Mouse (Mus musculus) bone marrow, adult 2 months (tissue): Measurements from ENCODE around the gene Zfp90. TPM values are rescaled to one million over a fixed set of nuclear protein-coding genes. Genes with fewer than 3 reads are reported as not detected.
"Not testable (repeated sequence)": the region's sequence is repeated elsewhere in the genome, so short reads cannot be mapped to it uniquely, and the experiment has no call there.

Experiments
- H3K27ac ChIP-seq: fragments of 200-500 bp; 2 replicates; pipeline ENCODE4 v1.5.1; 2012; ENCODE audit warnings: low read depth, mild to moderate bottlenecking, control low read depth, inconsistent platforms, low read length; ENCODE audit not compliant: control insufficient read depth, poor library complexity, insufficient read depth
- H3K4me1 ChIP-seq: fragments of 200-500 bp; 2 replicates; pipeline ENCODE4 v1.6.1; 2011; ENCODE audit warnings: low read length; ENCODE audit not compliant: control insufficient read depth, insufficient read depth
- H3K4me3 ChIP-seq: fragments of 200-500 bp; replicated peaks from 2 replicates; pipeline ENCODE3; 2011; ENCODE audit warnings: mild to moderate bottlenecking, low read depth, low read length, control low read depth; ENCODE audit not compliant: control insufficient read depth
- CTCF ChIP-seq: fragments of 200-500 bp; IDR thresholded peaks from 2 replicates; pipeline ENCODE4 v1.5.1; 2011; ENCODE audit warnings: low read length, control low read depth; ENCODE audit not compliant: control insufficient read depth, insufficient read depth
- POLR2A ChIP-seq: fragments of 200-500 bp; IDR thresholded peaks from 2 replicates; pipeline ENCODE4 v1.6.1; 2011; ENCODE audit warnings: low read depth, mild to moderate bottlenecking, control low read depth, low read length, borderline replicate concordance; ENCODE audit not compliant: control insufficient read depth
- WGBS: fragments of 180-500 bp; shearing (Covaris S2); methylation state at CpG from one replicate; pipeline ENCODE4 v1.1.7; 2018; 5-methylcytosine and 5-hydroxymethylcytosine counted together
- polyA plus RNA-seq: library from polyadenylated mRNA; stranded (reverse); fragments of >200 nt; gene quantifications from 2 replicates; pipeline ENCODE4 v1.2.4, GENCODE M21; 2011; ENCODE audit warnings: low replicate concordance; ENCODE audit not compliant: missing spikeins, insufficient read depth, insufficient read length

Zfp90 gene
- polyA plus RNA-seq, 1 experiment = 10.6 TPM

- no peak for TF ChIP-seq POLR2A
- peak; percentile 81 for TF ChIP-seq CTCF
- 13% methylated on average over 14 of the region's 14 CpGs for WGBS
- H3K27ac ChIP-seq = no peak overlapping the region
- H3K4me1 ChIP-seq = peaks cover 2% of the 10 kb centered on the region; the same call in 1 of the 2 replicates
- no peak overlapping the region for H3K4me3 ChIP-seq
These were observed 3.2 kb upstream of the Zfp90 start for GRCm38 (mm10) chr8:106411783-106412451.

DNA sequence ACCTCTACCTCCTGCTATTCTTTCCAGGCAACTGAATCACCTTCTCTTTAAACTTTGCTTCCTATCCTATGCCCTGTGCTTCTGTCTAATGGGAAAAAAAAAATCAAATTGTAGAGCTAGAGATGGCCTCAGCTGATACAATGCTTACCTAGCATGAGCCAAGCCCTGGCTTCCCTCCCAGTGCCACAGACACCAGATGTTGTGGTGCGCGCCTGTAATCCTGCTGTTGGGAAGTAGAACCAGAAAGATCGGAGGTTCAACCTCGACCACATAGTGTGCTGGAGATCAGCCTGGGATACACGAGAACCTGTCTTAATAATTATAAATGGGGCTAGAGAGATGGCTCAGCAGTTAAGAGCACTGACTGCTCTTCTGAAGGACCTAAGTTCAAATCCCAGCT is 2.6 kb downstream of the Zfp90 start:
- H3K27ac ChIP-seq = no peak overlapping the region
- WGBS = 91% methylated on average over 5 of the region's 5 CpGs
- no peaks in the 10 kb centered on the region for H3K4me1 ChIP-seq
- TF ChIP-seq POLR2A (no peak), CTCF (no peak)
- no peak overlapping the region for H3K4me3 ChIP-seq

- Histone ChIP-seq H3K4me1 (no peaks in the 10 kb centered on the region), H3K27ac (no peak overlapping the region), H3K4me3 (no peak overlapping the region)
- WGBS = 39% methylated on average over 12 of the region's 12 CpGs
- no peak for TF ChIP-seq CTCF
- TF ChIP-seq POLR2A = no peak
These were observed 16.0 kb downstream of the Zfp90 start for GRCm38 (mm10) chr8:106431088-106431487.

DNA sequence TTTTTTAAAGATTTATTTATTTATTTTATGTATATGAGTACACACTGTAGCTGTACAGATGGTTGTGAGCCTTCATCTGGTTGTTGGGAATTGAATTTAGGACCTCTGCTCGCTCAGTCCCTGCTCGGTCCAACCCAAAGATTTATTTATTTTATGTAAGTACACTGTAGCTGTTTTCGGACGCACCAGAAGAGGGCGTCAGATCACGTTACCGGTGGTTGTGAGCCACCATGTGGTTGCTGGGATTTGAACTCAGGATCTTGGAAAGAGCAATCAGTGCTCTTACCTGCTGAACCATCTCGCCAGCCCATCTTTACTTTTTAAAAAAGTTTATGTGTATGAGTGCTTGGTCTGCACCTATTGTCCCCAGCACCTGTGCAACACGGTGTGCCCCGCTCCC is 16.8 kb downstream of the Zfp90 start:
- not testable (repeated sequence) for H3K27ac ChIP-seq, H3K4me1 ChIP-seq, H3K4me3 ChIP-seq
- WGBS = 64% methylated on average over 10 of the region's 10 CpGs

- Histone ChIP-seq H3K27ac (no peak overlapping the region), H3K4me1 (no peaks in the 10 kb centered on the region), H3K4me3 (no peak overlapping the region)
- 10% methylated on average over 20 of the region's 20 CpGs for WGBS
- TF ChIP-seq POLR2A (no peak), CTCF (peak; percentile 97)
These were observed 17.9 kb downstream of the Zfp90 start for GRCm38 (mm10) chr8:106432954-106433570.

- Histone ChIP-seq H3K4me3 (no peak overlapping the region), H3K4me1 (no peaks in the 10 kb centered on the region), H3K27ac (no peak overlapping the region)
- no peak for TF ChIP-seq CTCF
- TF ChIP-seq POLR2A = no peak
- 33% methylated on average over 1 of the region's 1 CpGs for WGBS
These were observed 18.5 kb downstream of the Zfp90 start for GRCm38 (mm10) chr8:106433667-106434066.

DNA sequence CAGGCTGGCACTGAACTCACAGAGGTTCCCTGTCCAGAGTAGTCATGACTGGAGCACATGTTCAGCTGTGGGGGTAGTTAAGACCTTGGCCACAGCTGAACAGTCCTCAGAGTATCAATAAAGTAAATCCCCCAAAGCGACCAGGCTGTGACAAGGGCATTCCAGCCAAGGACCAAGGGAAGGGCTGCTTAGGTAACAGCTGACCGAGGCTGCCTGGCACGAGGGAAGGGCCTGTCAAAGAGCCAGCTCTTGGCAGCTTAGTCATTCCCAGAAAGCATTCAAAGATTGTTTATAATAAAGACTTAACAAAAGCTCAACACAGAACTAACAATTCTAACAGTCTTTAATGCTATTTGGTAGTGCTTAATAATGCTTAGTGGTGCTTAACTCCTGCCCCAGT is 22.7 kb downstream of the Zfp90 start:
- WGBS = 82% methylated on average over 3 of the region's 3 CpGs
- Histone ChIP-seq H3K27ac (no peak overlapping the region), H3K4me3 (no peak overlapping the region), H3K4me1 (no peaks in the 10 kb centered on the region)
- no peak for TF ChIP-seq POLR2A
- TF ChIP-seq CTCF = no peak

GRCm38 (mm10) chr8:106440146-106440545 is 25.0 kb downstream of the Zfp90 start:
- H3K27ac ChIP-seq = no peak overlapping the region
- no peaks in the 10 kb centered on the region for H3K4me1 ChIP-seq
- no peak overlapping the region for H3K4me3 ChIP-seq
- TF ChIP-seq POLR2A = no peak
- TF ChIP-seq CTCF = no peak
- WGBS = 80% methylated on average over 3 of the region's 3 CpGs

DNA sequence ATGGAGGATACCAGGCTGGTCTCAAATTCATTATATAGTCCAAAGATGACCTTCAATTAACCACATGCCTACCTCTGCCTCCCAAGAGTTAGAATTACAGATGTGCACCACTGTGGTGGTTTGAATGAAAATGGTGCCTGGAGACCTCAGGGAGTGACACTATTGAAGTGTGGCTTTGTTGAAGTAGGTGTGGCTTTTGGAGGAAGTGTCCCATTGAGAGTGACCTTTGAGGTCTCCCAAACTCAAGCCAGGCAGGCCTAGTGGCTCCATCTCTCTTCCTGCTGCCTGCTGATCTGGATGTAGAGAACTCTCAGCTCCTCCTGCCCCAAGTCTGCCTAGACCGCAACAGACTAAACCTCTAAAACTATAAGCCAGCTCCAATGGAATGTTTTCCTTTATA is 27.6 kb downstream of the Zfp90 start:
- 87% methylated on average over 1 of the region's 1 CpGs for WGBS
- no peak overlapping the region for H3K27ac ChIP-seq
- no peak overlapping the region for H3K4me3 ChIP-seq
- TF ChIP-seq POLR2A (no peak), CTCF (no peak)
- no peaks in the 10 kb centered on the region for H3K4me1 ChIP-seq
